Mouse (Mus musculus): Measurements from ENCODE around the gene Abo. TPM values are rescaled to one million over a fixed set of nuclear protein-coding genes. Genes with fewer than 3 reads are reported as not detected.
"Not testable (repeated sequence)": the region's sequence is repeated elsewhere in the genome, so short reads cannot be mapped to it uniquely, and the experiment has no call there.

Gene Abo
- total RNA-seq, 1 experiment, result 2.1 TPM

- peaks cover 0 to 5% of the 10 kb centered on the region in 2 experiments; a peak in 1 of 4 replicates for H3K4me1 ChIP-seq (ENCODE audit: control insufficient read depth in 2 of 2, insufficient read depth in 2 of 2, low read length in 2 of 2, poor library complexity in 1 of 2)
- H3K9ac ChIP-seq (ENCODE audit: insufficient read depth, low read depth, low read length, poor library complexity, severe bottlenecking), result no peak overlapping the region
- in situ Hi-C loops (cut with MboI; ENCODE audit: low sequenced_read_pairs in 2 of 2, unreplicated experiment in 2 of 2), result no loop called here
- TF ChIP-seq MAFK (IDR thresholded peaks at IDR 0.05; ENCODE audit: insufficient read depth, low read depth, low read length), result no peak
- TF ChIP-seq CHD2 (IDR thresholded peaks at IDR 0.05; ENCODE audit: low read depth, low read length), result no peak
- no peak for TF ChIP-seq HCFC1 (IDR thresholded peaks at IDR 0.05; ENCODE audit: borderline replicate concordance, insufficient read depth, low read length)
- no peak for TF ChIP-seq ZNF384 (IDR thresholded peaks at IDR 0.05; ENCODE audit: low read depth, low read length)
- TF ChIP-seq ZC3H11A (IDR thresholded peaks at IDR 0.05; ENCODE audit: borderline replicate concordance, low read depth, low read length), result no peak
- H3K4me3 ChIP-seq (ENCODE audit: insufficient read depth in 1 of 2, low read depth in 1 of 2, low read length in 2 of 2, poor library complexity in 1 of 2, severe bottlenecking in 1 of 2), result no peak overlapping the region
- H3K27ac ChIP-seq (ENCODE audit: insufficient read depth, low read depth, low read length, poor library complexity, severe bottlenecking), result no peak overlapping the region
- no peak for DNase-seq (ENCODE audit: low read depth, low spot score)
- peaks cover 62% of the 10 kb centered on the region for H3K36me3 ChIP-seq (ENCODE audit: control insufficient read depth, insufficient read depth, low read length, poor library complexity, severe bottlenecking)
- H3K9me3 ChIP-seq (ENCODE audit: control insufficient read depth, insufficient read depth, low read depth, low read length), result no peaks in the 10 kb centered on the region
These were observed 31.1 kb upstream of the Abo start for GRCm38 (mm10) chr2:26895898-26896297.

GRCm38 (mm10) chr2:26886170-26886569, 21.4 kb upstream of the Abo start:
- DNase-seq (ENCODE audit: low read depth, low spot score); in situ Hi-C loops (cut with MboI; ENCODE audit: low sequenced_read_pairs in 2 of 2, unreplicated experiment in 2 of 2); H3K4me1 ChIP-seq (ENCODE audit: control insufficient read depth in 2 of 2, insufficient read depth in 2 of 2, low read length in 2 of 2, poor library complexity in 1 of 2); H3K9ac ChIP-seq (ENCODE audit: insufficient read depth, low read depth, low read length, poor library complexity, severe bottlenecking); H3K4me3 ChIP-seq (ENCODE audit: insufficient read depth in 1 of 2, low read depth in 1 of 2, low read length in 2 of 2, poor library complexity in 1 of 2, severe bottlenecking in 1 of 2): not testable (repeated sequence)
- peaks cover 33% of the 10 kb centered on the region for H3K36me3 ChIP-seq (ENCODE audit: control insufficient read depth, insufficient read depth, low read length, poor library complexity, severe bottlenecking)
- peak overlapping the region; percentile 95; the same call in 1 of the 2 replicates for H3K27ac ChIP-seq (ENCODE audit: insufficient read depth, low read depth, low read length, poor library complexity, severe bottlenecking)
- peaks cover 13% of the 10 kb centered on the region for H3K9me3 ChIP-seq (ENCODE audit: control insufficient read depth, insufficient read depth, low read depth, low read length)

GRCm38 (mm10) chr2:26885541-26885940, 20.8 kb upstream of the Abo start:
- H3K9ac ChIP-seq (ENCODE audit: insufficient read depth, low read depth, low read length, poor library complexity, severe bottlenecking); in situ Hi-C loops (cut with MboI; ENCODE audit: low sequenced_read_pairs in 2 of 2, unreplicated experiment in 2 of 2); DNase-seq (ENCODE audit: low read depth, low spot score); H3K4me3 ChIP-seq (ENCODE audit: insufficient read depth in 1 of 2, low read depth in 1 of 2, low read length in 2 of 2, poor library complexity in 1 of 2, severe bottlenecking in 1 of 2); H3K4me1 ChIP-seq (ENCODE audit: control insufficient read depth in 2 of 2, insufficient read depth in 2 of 2, low read length in 2 of 2, poor library complexity in 1 of 2): not testable (repeated sequence)
- peaks cover 28% of the 10 kb centered on the region for H3K36me3 ChIP-seq (ENCODE audit: control insufficient read depth, insufficient read depth, low read length, poor library complexity, severe bottlenecking)
- peak overlapping the region; percentile 95; the same call in 1 of the 2 replicates for H3K27ac ChIP-seq (ENCODE audit: insufficient read depth, low read depth, low read length, poor library complexity, severe bottlenecking)
- H3K9me3 ChIP-seq (ENCODE audit: control insufficient read depth, insufficient read depth, low read depth, low read length), result peaks cover 13% of the 10 kb centered on the region

GRCm38 (mm10) chr2:26878571-26878970, 13.8 kb upstream of the Abo start:
- in situ Hi-C loops (cut with MboI; ENCODE audit: low sequenced_read_pairs in 2 of 2, unreplicated experiment in 2 of 2), result no loop called here
- Histone ChIP-seq H3K27ac (ENCODE audit: insufficient read depth, low read depth, low read length, poor library complexity, severe bottlenecking) (no peak overlapping the region), H3K4me3 (ENCODE audit: insufficient read depth in 1 of 2, low read depth in 1 of 2, low read length in 2 of 2, poor library complexity in 1 of 2, severe bottlenecking in 1 of 2) (no peak overlapping the region), H3K9me3 (ENCODE audit: control insufficient read depth, insufficient read depth, low read depth, low read length) (peaks cover 7% of the 10 kb centered on the region), H3K9ac (ENCODE audit: insufficient read depth, low read depth, low read length, poor library complexity, severe bottlenecking) (no peak overlapping the region), H3K4me1 (ENCODE audit: control insufficient read depth in 2 of 2, insufficient read depth in 2 of 2, low read length in 2 of 2, poor library complexity in 1 of 2) (no peaks in the 10 kb centered on the region), H3K36me3 (ENCODE audit: control insufficient read depth, insufficient read depth, low read length, poor library complexity, severe bottlenecking) (peaks cover 3% of the 10 kb centered on the region; the same call in 1 of the 2 replicates)
- no peak for DNase-seq (ENCODE audit: low read depth, low spot score)
- TF ChIP-seq CHD2 (IDR thresholded peaks at IDR 0.05; ENCODE audit: low read depth, low read length), result no peak

- Histone ChIP-seq H3K4me1 (ENCODE audit: control insufficient read depth in 2 of 2, insufficient read depth in 2 of 2, low read length in 2 of 2, poor library complexity in 1 of 2) (no peaks in the 10 kb centered on the region), H3K9ac (ENCODE audit: insufficient read depth, low read depth, low read length, poor library complexity, severe bottlenecking) (no peak overlapping the region), H3K36me3 (ENCODE audit: control insufficient read depth, insufficient read depth, low read length, poor library complexity, severe bottlenecking) (no peaks in the 10 kb centered on the region), H3K9me3 (ENCODE audit: control insufficient read depth, insufficient read depth, low read depth, low read length) (no peaks in the 10 kb centered on the region), H3K27ac (ENCODE audit: insufficient read depth, low read depth, low read length, poor library complexity, severe bottlenecking) (no peak overlapping the region), H3K4me3 (ENCODE audit: insufficient read depth in 1 of 2, low read depth in 1 of 2, low read length in 2 of 2, poor library complexity in 1 of 2, severe bottlenecking in 1 of 2) (peak overlapping the region; percentile 44 to 51)
- no peak for DNase-seq (ENCODE audit: low read depth, low spot score)
- no peak for TF ChIP-seq ZNF384 (IDR thresholded peaks at IDR 0.05; ENCODE audit: low read depth, low read length)
- TF ChIP-seq HCFC1 (IDR thresholded peaks at IDR 0.05; ENCODE audit: borderline replicate concordance, insufficient read depth, low read length), result no peak
- no peak for TF ChIP-seq CHD2 (IDR thresholded peaks at IDR 0.05; ENCODE audit: low read depth, low read length)
- no peak for TF ChIP-seq ZC3H11A (IDR thresholded peaks at IDR 0.05; ENCODE audit: borderline replicate concordance, low read depth, low read length)
- TF ChIP-seq MAFK (IDR thresholded peaks at IDR 0.05; ENCODE audit: insufficient read depth, low read depth, low read length), result no peak
- in situ Hi-C loops (cut with MboI; ENCODE audit: low sequenced_read_pairs in 2 of 2, unreplicated experiment in 2 of 2), result no loop called here
These were observed 5.9 kb upstream of the Abo start for GRCm38 (mm10) chr2:26870666-26871065.

Data from ES-E14 (cell line).